Mouse (Mus musculus) heart, postnatal 36 days (tissue): ENCODE measurements at regions not wholly inside any gene's neighbourhood (a gene's known extent, or its start where the extent isn't known, plus 50 kb on each side); places are given as distances from the start of the nearest gene placed in this dataset.
"Not testable (repeated sequence)": the region's sequence is repeated elsewhere in the genome, so short reads cannot be mapped to it uniquely, and the experiment has no call there.

ENCODE experiments used
- DNase-seq, 2 experiments: peaks; one replicate each; pipeline ENCODE4 v3.0.0; 2021 to 2022
- intact Hi-C: fragments of 180-260 bp; cut with DNase I; formaldehyde crosslinking; loops from one replicate; pipeline ENCODE4 v1.15.1; 2025

GRCm38 (mm10) chr12:32434506-32435002 is 56.0 kb downstream of the Ccdc71l start:
- intact Hi-C loops, result no loop called here
- no peak for DNase-seq

GRCm38 (mm10) chr12:32435126-32435525 is 56.6 kb downstream of the Ccdc71l start:
- intact Hi-C loops, result no loop called here
- DNase-seq, result no peak

GRCm38 (mm10) chr12:32438209-32438608 is 59.7 kb downstream of the Ccdc71l start:
- intact Hi-C loops, result no loop called here
- DNase-seq, result no peak

GRCm38 (mm10) chr12:32444770-32445169 is 66.3 kb downstream of the Ccdc71l start:
- intact Hi-C loops, result no loop called here

GRCm38 (mm10) chr12:32445874-32446273 is 67.4 kb downstream of the Ccdc71l start:
- no peak for DNase-seq
- intact Hi-C loops, result no loop called here

More at GRCm38 (mm10) chr12:32444770-32445169, 66.3 kb downstream of the Ccdc71l start:
- DNase-seq, result no peak

- DNase-seq, result no peak
- intact Hi-C loops, result no loop called here
Observed at GRCm38 (mm10) chr12:32449373-32449772, 70.9 kb downstream of the Ccdc71l start.

GRCm38 (mm10) chr12:32451226-32451625 is 72.7 kb downstream of the Ccdc71l start:
- no peak for DNase-seq
- intact Hi-C loops, result loop anchor here (5.0 kb wide), 1 partner anchor 74 kb away; the partner anchor contains the start of gene Ccdc71l

GRCm38 (mm10) chr12:32454794-32455193 is 76.3 kb downstream of the Ccdc71l start:
- DNase-seq, result no peak
- intact Hi-C loops, result loop anchor here (5.0 kb wide), 1 partner anchor 77 kb away; the partner anchor contains the start of gene Ccdc71l

- DNase-seq, intact Hi-C loops: not testable (repeated sequence)
Observed at GRCm38 (mm10) chr12:32455231-32455630, 76.7 kb downstream of the Ccdc71l start.

GRCm38 (mm10) chr12:32455913-32456312 is 77.4 kb downstream of the Ccdc71l start:
- no peak for DNase-seq
- intact Hi-C loops, result no loop called here

- intact Hi-C loops, result no loop called here
- DNase-seq, result no peak
Observed at GRCm38 (mm10) chr12:32456796-32457195, 78.3 kb downstream of the Ccdc71l start.

- intact Hi-C loops, result no loop called here
- DNase-seq, result no peak
Observed at GRCm38 (mm10) chr12:32458386-32458785, 79.9 kb downstream of the Ccdc71l start.

GRCm38 (mm10) chr12:32460330-32460998 is 82.0 kb downstream of the Ccdc71l start:
- no peak for DNase-seq
- intact Hi-C loops, result no loop called here

GRCm38 (mm10) chr12:32465371-32465770 is 86.9 kb downstream of the Ccdc71l start:
- intact Hi-C loops, result no loop called here
- peak; percentile 15 to 46 for DNase-seq

GRCm38 (mm10) chr12:32469863-32470262 is 91.4 kb downstream of the Ccdc71l start:
- intact Hi-C loops, result no loop called here
- no peak for DNase-seq

GRCm38 (mm10) chr12:32479451-32479850 is 100.9 kb downstream of the Ccdc71l start:
- intact Hi-C loops, result no loop called here
- no peak for DNase-seq

- DNase-seq, result no peak
Observed at GRCm38 (mm10) chr12:32480268-32480667, 101.8 kb downstream of the Ccdc71l start.

GRCm38 (mm10) chr12:32481051-32481450 is 102.5 kb downstream of the Ccdc71l start:
- intact Hi-C loops, result no loop called here
- no peak for DNase-seq

More at GRCm38 (mm10) chr12:32480268-32480667, 101.8 kb downstream of the Ccdc71l start:
- intact Hi-C loops, result no loop called here

GRCm38 (mm10) chr12:32482343-32482742 is 103.8 kb downstream of the Ccdc71l start:
- DNase-seq, result no peak
- intact Hi-C loops, result no loop called here

- no peak for DNase-seq
- intact Hi-C loops, result no loop called here
Observed at GRCm38 (mm10) chr12:32482777-32483176, 104.3 kb downstream of the Ccdc71l start.

GRCm38 (mm10) chr12:32486246-32486645 is 107.7 kb downstream of the Ccdc71l start:
- intact Hi-C loops, result no loop called here
- DNase-seq, result peak in 1 of 2 experiments; percentile 4

GRCm38 (mm10) chr12:32486729-32487128 is 108.2 kb downstream of the Ccdc71l start:
- intact Hi-C loops, result no loop called here
- DNase-seq, result no peak
